Mouse (Mus musculus) midbrain, embryonic 16.5 days (tissue): Measurements from ENCODE around the gene Lmbr1l. TPM values are rescaled to one million over a fixed set of nuclear protein-coding genes. Genes with fewer than 3 reads are reported as not detected.

ENCODE experiments used
- ATAC-seq: fragments of 200-750 bp; cut with Nextera tagmentation; 2 replicates; pipeline ENCODE4 v1.8.0; 2017; ENCODE audit warnings: moderate TSS enrichment
- H3K27ac ChIP-seq: fragments of 300-500 bp; sonication (generic); 2 replicates; pipeline ENCODE4 v1.5.1; 2014; ENCODE audit warnings: mild to moderate bottlenecking, low read length, mixed read lengths
- H3K27me3 ChIP-seq: fragments of 300-500 bp; sonication (generic); 2 replicates; pipeline ENCODE4 v1.6.1; 2014; ENCODE audit warnings: low read depth, low read length, mixed read lengths; ENCODE audit not compliant: control insufficient read depth, insufficient read depth
- H3K36me3 ChIP-seq: fragments of 300-500 bp; sonication (generic); 2 replicates; pipeline ENCODE4 v1.6.1; 2014; ENCODE audit warnings: mild to moderate bottlenecking, low read length, moderate library complexity, mixed read lengths; ENCODE audit not compliant: control insufficient read depth, insufficient read depth
- H3K4me1 ChIP-seq: fragments of 300-500 bp; sonication (generic); 2 replicates; pipeline ENCODE4 v1.6.1; 2014; ENCODE audit warnings: mild to moderate bottlenecking, low read length, mixed read lengths; ENCODE audit not compliant: control insufficient read depth, insufficient read depth
- H3K4me2 ChIP-seq: fragments of 300-500 bp; sonication (generic); 2 replicates; pipeline ENCODE4 v1.6.1; 2014; ENCODE audit warnings: mild to moderate bottlenecking, low read length, mixed read lengths
- H3K4me3 ChIP-seq: fragments of 300-500 bp; sonication (generic); 2 replicates; pipeline ENCODE4 v1.5.1; 2014; ENCODE audit warnings: low read depth, mild to moderate bottlenecking, low read length, moderate library complexity, mixed read lengths
- H3K9ac ChIP-seq: fragments of 300-500 bp; sonication (generic); 2 replicates; pipeline ENCODE4 v1.6.1; 2014; ENCODE audit warnings: low read depth, low read length, mixed read lengths
- H3K9me3 ChIP-seq: fragments of 300-500 bp; sonication (generic); replicated peaks from 2 replicates; pipeline ENCODE4 v1.6.1; 2014; ENCODE audit warnings: mild to moderate bottlenecking, low read length, mixed read lengths; ENCODE audit not compliant: control insufficient read depth, poor library complexity, severe bottlenecking
- WGBS: fragments of 180-500 bp; shearing (Covaris S2); extraction: QIAGEN DNeasy Blood & Tissue Kit; methylation state at CpG from one replicate; pipeline ENCODE4 v1.1.7; 2014; 5-methylcytosine and 5-hydroxymethylcytosine counted together
- polyA plus RNA-seq: library from polyadenylated mRNA; unstranded; fragments of >200 nt; fragmentation: Nextera tagmentation; extraction: Ambion mirVana; gene quantifications from 2 replicates; pipeline ENCODE4 v1.2.1, GENCODE M21; 2015

The Lmbr1l gene
- 27.9 and 33.5 TPM in 2 replicates for polyA plus RNA-seq

GRCm38 (mm10) chr15:98917538-98918498 lies at the start of gene Lmbr1l:
Lmbr1l (minus strand) TSS chr15:98918231.
- peaks cover 4% of the 10 kb centered on the region; the same call in 1 of the 2 replicates for H3K36me3 ChIP-seq
- H3K9me3 ChIP-seq: no peaks in the 10 kb centered on the region
- peaks cover 21% of the 10 kb centered on the region for H3K4me1 ChIP-seq
- peak within 1 kb of the TSS; percentile 95 for H3K27ac ChIP-seq
- H3K27me3 ChIP-seq: no peaks in the 10 kb centered on the region
- under 1% methylated on average over 60 of the region's 82 CpGs for WGBS
- ATAC-seq: peak; percentile 99
- H3K4me3 ChIP-seq: peak within 1 kb of the TSS; percentile 81
- H3K9ac ChIP-seq: peak within 1 kb of the TSS; percentile 89
- peak within 1 kb of the TSS; percentile 78 for H3K4me2 ChIP-seq

- no peak for ATAC-seq
- Histone ChIP-seq H3K36me3 (no peaks in the 10 kb centered on the region), H3K4me3 (no peak overlapping the region), H3K4me2 (no peak overlapping the region), H3K9me3 (no peaks in the 10 kb centered on the region; the same call in 1 of the 2 replicates), H3K27ac (no peak overlapping the region), H3K4me1 (peaks cover 7% of the 10 kb centered on the region), H3K9ac (no peak overlapping the region), H3K27me3 (no peaks in the 10 kb centered on the region)
- WGBS: 80% methylated on average over 3 of the region's 3 CpGs
Measured at GRCm38 (mm10) chr15:98959531-98959930, 41.5 kb upstream of the Lmbr1l start.

- Histone ChIP-seq H3K9me3 (no peaks in the 10 kb centered on the region; the same call in 1 of the 2 replicates), H3K4me3 (no peak overlapping the region), H3K4me1 (peaks cover 7% of the 10 kb centered on the region), H3K36me3 (no peaks in the 10 kb centered on the region), H3K27me3 (no peaks in the 10 kb centered on the region), H3K27ac (no peak overlapping the region), H3K9ac (no peak overlapping the region), H3K4me2 (no peak overlapping the region)
- WGBS: 91% methylated on average over 4 of the region's 4 CpGs
- ATAC-seq: no peak
Measured at GRCm38 (mm10) chr15:98958901-98959420, 40.9 kb upstream of the Lmbr1l start.

- Histone ChIP-seq H3K4me3 (no peak overlapping the region), H3K9ac (no peak overlapping the region), H3K36me3 (no peaks in the 10 kb centered on the region), H3K4me1 (peaks cover 7% of the 10 kb centered on the region), H3K9me3 (no peaks in the 10 kb centered on the region), H3K4me2 (no peak overlapping the region), H3K27me3 (no peaks in the 10 kb centered on the region), H3K27ac (no peak overlapping the region)
- 90% methylated on average over 5 of the region's 5 CpGs for WGBS
- ATAC-seq: no peak
Measured at GRCm38 (mm10) chr15:98957475-98957874, 39.4 kb upstream of the Lmbr1l start.

GRCm38 (mm10) chr15:98956000-98956399 lies 38.0 kb upstream of the Lmbr1l start:
- no peaks in the 10 kb centered on the region for H3K9me3 ChIP-seq
- H3K4me3 ChIP-seq: no peak overlapping the region; the same call in 1 of the 2 replicates
- WGBS: 37% methylated on average over 4 of the region's 4 CpGs
- H3K36me3 ChIP-seq: no peaks in the 10 kb centered on the region
- H3K9ac ChIP-seq: peak overlapping the region; percentile 82
- no peaks in the 10 kb centered on the region for H3K27me3 ChIP-seq
- ATAC-seq: no peak
- H3K4me2 ChIP-seq: peak overlapping the region; percentile 62
- H3K27ac ChIP-seq: peak overlapping the region; percentile 100
- H3K4me1 ChIP-seq: peaks cover 7% of the 10 kb centered on the region

- WGBS: 34% methylated on average over 4 of the region's 4 CpGs
- Histone ChIP-seq H3K27ac (peak overlapping the region; percentile 100), H3K4me2 (peak overlapping the region; percentile 62), H3K9me3 (no peaks in the 10 kb centered on the region), H3K9ac (peak overlapping the region; percentile 82), H3K4me3 (peak overlapping the region; percentile 94), H3K4me1 (peaks cover 7% of the 10 kb centered on the region), H3K27me3 (no peaks in the 10 kb centered on the region), H3K36me3 (no peaks in the 10 kb centered on the region)
- no peak for ATAC-seq
Measured at GRCm38 (mm10) chr15:98955324-98955723, 37.3 kb upstream of the Lmbr1l start.

- Histone ChIP-seq H3K4me1 (peaks cover 7% of the 10 kb centered on the region), H3K9me3 (no peaks in the 10 kb centered on the region), H3K4me3 (peak overlapping the region; percentile 94), H3K27me3 (no peaks in the 10 kb centered on the region), H3K36me3 (peaks cover under 1% of the 10 kb centered on the region; the same call in 1 of the 2 replicates), H3K27ac (peak overlapping the region; percentile 100), H3K9ac (peak overlapping the region; percentile 82), H3K4me2 (peak overlapping the region; percentile 62)
- ATAC-seq: no peak
- 2% methylated on average over 14 of the region's 14 CpGs for WGBS
Measured at GRCm38 (mm10) chr15:98954425-98955253, 36.6 kb upstream of the Lmbr1l start.

GRCm38 (mm10) chr15:98953401-98954356 lies 35.6 kb upstream of the Lmbr1l start, which contains the start of the genes Gm49450 and Tuba1a:
Gm49450 (minus strand) TSS chr15:98953551.
Tuba1a (minus strand) TSS chr15:98953703.
- peak; percentile 98 for ATAC-seq
- peaks cover 9% of the 10 kb centered on the region for H3K4me1 ChIP-seq
- peaks cover 3% of the 10 kb centered on the region; the same call in 1 of the 2 replicates for H3K36me3 ChIP-seq
- no peaks in the 10 kb centered on the region for H3K27me3 ChIP-seq
- peak within 1 kb of the TSS; percentile 100 for H3K9ac ChIP-seq
- H3K27ac ChIP-seq: peak within 1 kb of the TSS; percentile 100
- peak within 1 kb of the TSS; percentile 62 for H3K4me2 ChIP-seq
- peak within 1 kb of the TSS; percentile 94 for H3K4me3 ChIP-seq
- under 1% methylated on average over 28 of the region's 28 CpGs for WGBS
- H3K9me3 ChIP-seq: no peaks in the 10 kb centered on the region
